Mouse (Mus musculus): ENCODE data around the gene Mt2. TPM values are rescaled to one million over a fixed set of nuclear protein-coding genes. Genes with fewer than 3 reads are reported as not detected.

The Mt2 gene
- total RNA-seq, 2 experiments from 2014 or later = 467 to 654 TPM

DNA sequence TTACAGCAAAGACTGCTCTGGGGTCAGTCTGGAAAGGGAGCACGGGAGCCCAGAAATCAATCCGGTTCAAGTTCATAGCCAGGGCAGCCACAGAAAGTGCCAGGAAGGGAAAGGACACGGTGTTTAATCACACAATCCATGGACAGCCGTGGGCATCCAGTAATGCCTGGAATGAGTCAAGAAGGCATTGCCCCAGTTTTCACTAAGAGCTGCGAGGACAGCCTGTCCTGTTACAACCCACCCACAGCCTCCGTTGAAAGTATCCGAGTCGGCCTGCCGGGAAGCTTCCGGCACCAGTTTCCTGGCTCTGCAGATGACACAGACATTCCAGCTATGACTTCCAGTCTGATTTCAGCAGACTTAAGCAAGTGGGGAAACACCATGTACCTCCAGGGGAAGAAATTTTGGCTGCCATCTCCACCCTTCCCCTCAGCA, 1.1 kb upstream of the Mt2 start:
- no peak for DNase-seq (ENCODE audit: low spot score in 2 of 2)

GRCm38 (mm10) chr8:94172809-94173732, 607 bp downstream of the Mt2 start:
- no peak for DNase-seq (ENCODE audit: low spot score in 2 of 2)

DNA sequence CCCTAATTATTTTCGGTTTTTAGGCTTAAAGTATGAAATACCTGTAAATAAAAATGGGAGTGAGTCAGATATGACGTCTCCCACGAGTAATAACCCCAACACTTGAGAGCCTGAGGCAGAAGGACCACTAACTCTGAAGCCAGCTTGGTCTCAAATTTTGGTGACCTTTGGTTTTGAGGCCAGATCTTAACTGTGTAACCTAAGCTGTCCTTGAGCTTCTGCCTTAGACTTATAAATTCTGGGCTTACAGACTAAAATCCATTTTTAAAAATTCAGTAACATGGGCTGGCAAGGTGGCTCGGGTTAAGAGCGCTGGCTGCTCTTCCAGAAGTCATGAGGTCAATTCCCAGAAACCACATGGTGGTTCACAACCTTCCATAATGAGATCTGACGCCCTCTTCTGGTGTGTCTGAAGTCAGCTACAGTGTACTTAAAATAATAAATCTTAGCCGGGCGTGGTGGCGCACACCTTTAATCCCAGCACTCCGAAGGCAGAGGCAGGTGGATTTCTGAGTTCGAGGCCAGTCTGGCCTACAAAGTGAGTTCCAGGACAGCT, 1.5 kb downstream of the Mt2 start:
- no peak for DNase-seq (ENCODE audit: low spot score in 2 of 2)

GRCm38 (mm10) chr8:94174619-94175213, 2.3 kb downstream of the Mt2 start:
- DNase-seq (ENCODE audit: low spot score in 2 of 2) = no peak

- no peak for DNase-seq (ENCODE audit: low spot score in 2 of 2)
These were observed 5.4 kb downstream of the Mt2 start for GRCm38 (mm10) chr8:94177716-94178390.

- peak; percentile 80 to 93 for DNase-seq (ENCODE audit: low spot score in 2 of 2)
These were observed 6.6 kb downstream of the Mt2 start, which contains the start of gene Mt1 for GRCm38 (mm10) chr8:94178857-94179712. Mt1 (plus strand) TSS chr8:94179082.

DNA sequence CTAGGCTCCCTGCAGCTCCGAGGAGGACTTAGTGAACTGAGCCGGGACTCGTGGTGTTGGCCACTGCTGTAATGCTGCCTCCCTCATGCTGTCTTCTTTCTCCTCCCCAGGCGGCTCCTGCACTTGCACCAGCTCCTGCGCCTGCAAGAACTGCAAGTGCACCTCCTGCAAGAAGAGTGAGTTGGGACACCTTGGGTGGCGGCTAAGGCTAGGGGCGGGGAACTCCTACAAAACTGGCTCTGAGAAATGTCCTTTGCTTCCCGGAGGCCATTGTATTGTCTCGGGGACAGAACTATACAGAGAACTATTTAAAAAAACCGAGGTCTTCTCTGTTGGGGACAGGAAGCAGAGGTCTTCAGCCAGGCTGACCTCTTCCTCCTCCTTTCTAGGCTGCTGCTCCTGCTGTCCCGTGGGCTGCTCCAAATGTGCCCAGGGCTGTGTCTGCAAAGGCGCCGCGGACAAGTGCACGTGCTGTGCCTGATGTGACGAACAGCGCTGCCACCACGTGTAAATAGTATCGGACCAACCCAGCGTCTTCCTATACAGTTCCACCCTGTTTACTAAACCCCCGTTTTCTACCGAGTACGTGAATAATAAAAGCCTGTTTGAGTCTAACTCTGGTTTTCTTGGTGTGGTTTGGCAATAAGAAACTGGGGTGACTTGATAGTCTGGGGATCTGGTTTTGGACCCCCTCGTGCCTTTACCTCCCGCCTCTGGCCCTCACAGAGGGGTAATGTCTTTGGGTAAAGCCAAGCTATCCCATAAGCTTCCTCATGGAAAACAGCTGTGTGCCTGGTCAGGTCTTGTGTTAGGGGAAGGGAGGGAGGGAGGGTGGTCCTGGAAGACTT, 7.5 kb downstream of the Mt2 start:
- DNase-seq (ENCODE audit: low spot score in 2 of 2) = no peak

GRCm38 (mm10) chr8:94180561-94180908, 8.1 kb downstream of the Mt2 start:
- DNase-seq (ENCODE audit: low spot score in 2 of 2) = no peak

DNA sequence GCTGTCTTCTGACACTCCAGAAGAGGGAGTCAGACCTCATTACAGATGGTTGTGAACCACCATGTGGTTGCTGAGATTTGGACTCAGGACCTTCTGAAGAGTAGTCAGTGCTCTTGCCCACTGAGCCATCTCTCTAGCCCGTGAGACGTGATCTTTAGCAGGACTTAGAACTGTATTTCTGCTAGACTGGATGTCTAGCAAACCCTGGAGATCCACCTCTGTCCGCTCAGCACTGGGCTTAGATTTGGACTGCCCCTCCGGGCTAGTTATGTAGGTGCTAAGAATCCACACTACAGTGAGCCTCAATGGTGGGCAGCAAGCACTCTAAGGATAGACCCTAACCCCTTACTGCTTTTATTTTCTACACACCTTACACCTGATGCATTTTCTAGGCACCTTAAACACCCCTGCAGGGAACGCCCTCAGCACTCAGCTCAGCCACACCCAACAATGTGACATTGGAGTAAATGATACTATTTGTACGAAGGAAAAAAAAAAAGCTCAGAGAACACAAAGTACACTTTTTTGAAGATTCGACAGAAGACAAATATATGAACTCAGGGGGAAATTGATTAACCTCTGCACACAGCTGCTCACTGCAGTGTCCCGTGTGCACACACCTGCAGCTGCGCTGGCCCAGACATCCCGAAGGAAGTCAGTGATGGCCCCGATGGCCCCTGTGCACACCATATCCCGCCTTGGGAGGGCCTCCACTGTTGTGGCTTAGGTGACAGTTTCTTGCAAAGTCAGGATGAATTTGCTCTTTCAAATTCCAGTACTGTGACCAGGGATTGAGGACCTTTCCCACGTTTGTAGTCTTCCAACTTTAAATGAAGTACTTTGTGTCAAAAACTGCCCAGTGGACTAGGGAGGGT, 9.8 kb downstream of the Mt2 start:
- no peak for DNase-seq (ENCODE audit: low spot score in 2 of 2)

- peak in 1 of 2 experiments; percentile 72 for DNase-seq (ENCODE audit: low spot score in 2 of 2)
These were observed 10.7 kb downstream of the Mt2 start for GRCm38 (mm10) chr8:94183117-94183516.

GRCm38 (mm10) chr8:94184357-94184843, 11.9 kb downstream of the Mt2 start:
- no peak for DNase-seq (ENCODE audit: low spot score in 2 of 2)

GRCm38 (mm10) chr8:94185791-94186190, 13.3 kb downstream of the Mt2 start:
- no peak for DNase-seq (ENCODE audit: low spot score in 2 of 2)

GRCm38 (mm10) chr8:94186542-94186941, 14.1 kb downstream of the Mt2 start:
- DNase-seq (ENCODE audit: low spot score in 2 of 2) = no peak

DNA sequence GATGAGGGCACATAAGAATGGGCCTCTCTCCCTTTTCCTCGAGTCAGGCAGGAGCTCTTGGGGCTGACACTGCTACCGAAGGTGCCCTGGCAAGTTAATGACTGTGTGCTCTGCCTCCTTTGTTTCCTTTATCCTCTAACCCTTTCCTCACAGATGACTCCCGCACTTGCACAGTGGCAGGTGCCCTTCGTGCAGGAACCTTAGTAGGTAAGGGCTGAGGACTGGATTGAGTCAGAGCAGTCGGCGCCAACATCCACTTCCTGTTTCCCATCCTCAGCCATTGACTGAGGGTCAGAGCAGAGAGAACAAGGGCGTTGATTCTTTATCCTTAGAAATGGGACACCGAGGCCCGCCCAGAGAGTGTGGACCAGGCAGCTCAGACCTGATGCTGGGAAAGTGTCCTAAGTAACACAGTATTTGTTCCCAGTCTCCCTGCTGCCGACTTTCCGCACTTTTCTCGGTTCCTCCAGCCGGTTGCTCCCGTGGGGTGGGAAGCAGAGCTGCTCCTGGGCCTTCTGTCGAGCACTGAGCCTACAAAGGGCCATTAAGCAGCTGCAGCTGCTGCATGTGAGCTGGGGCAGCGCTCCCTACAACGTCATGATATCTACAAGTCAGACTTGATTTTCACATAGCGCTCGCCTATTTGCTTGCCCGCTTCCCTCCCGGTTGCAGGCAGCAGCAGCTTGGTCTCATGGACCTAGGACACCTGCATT, 15.0 kb downstream of the Mt2 start:
- no peak for DNase-seq (ENCODE audit: low spot score in 2 of 2)

GRCm38 (mm10) chr8:94189275-94190031, 17.0 kb downstream of the Mt2 start:
- DNase-seq (ENCODE audit: low spot score in 2 of 2) = peak; percentile 70 to 90

DNA sequence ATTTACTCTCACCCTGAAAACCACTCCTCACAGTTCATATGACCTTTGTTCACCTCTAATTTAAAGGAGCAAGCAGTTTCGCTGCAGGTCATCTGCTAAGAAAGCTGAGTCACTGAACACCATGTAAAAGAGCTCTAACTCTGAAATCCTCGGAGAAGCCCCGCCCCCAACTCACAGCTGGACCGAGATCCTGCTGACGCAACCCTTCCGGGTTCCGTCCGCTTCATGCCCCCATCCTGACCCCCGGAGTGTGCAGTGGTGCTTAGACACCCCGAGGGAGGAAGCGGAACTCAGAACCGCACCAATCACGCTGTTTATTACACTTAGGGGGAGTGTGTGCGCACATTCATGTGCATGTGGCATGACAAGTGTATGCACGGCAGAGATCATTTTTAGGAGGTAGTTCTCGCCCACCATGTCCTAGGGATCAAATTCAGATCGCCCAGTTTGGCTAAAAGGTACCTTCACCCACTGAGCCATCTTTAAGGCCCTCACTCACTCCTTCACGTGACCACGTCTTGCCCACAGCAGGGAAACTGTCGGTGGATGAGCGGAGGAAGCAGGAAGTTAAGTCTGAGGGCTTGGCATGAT, 18.7 kb downstream of the Mt2 start:
- no peak for DNase-seq (ENCODE audit: low spot score in 2 of 2)

DNA sequence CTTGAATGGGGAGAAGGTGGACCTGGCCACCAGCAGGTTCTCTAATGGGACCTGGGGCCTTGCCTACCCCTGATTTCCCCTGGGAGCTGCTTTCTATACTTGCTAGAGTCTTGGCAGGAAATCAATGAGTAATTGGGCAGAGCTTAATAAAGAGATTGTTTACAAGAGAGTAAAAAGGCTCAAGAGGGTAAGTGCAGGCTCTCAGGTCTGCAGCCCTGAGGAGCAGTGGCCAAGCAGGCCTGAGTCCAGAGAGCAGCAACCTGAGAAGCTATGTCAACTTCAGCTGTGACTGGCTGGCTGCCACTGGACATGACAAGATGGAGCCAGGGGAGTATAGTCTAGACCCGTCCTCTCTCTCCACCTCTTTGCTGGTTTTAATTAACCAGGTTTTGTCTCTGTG, 20.5 kb downstream of the Mt2 start:
- no peak for DNase-seq (ENCODE audit: low spot score in 2 of 2)

Data from layer of hippocampus, postnatal 14 days (tissue).